Mouse (Mus musculus): Measurements from ENCODE around the gene Sarnp. TPM values are rescaled to one million over a fixed set of nuclear protein-coding genes. Genes with fewer than 3 reads are reported as not detected.
"Not testable (repeated sequence)": the region's sequence is repeated elsewhere in the genome, so short reads cannot be mapped to it uniquely, and the experiment has no call there.

The Sarnp gene
- total RNA-seq, 2 experiments from 2014 or later: 39.5 to 39.6 TPM

DNA sequence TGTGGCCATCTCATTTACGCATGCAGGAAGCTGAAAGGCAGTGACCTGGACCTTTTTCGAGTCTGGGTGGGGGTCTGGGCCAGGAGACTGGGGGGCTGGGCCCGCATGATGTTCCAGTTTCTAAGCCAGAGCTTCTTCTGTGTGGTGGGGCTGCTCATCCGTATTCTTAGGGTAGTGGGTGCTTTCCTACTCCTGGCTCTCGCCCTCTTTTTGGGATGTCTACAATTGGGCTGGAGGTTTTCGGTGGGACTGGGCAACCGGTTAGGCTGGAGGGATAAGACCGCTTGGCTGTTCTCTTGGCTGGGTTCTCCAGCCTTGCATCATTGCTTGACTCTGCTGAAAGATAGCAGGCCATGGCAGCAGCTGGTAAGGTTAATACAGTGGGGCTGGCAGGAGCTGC is 10.1 kb upstream of the Sarnp start:
- DNase-seq (ENCODE audit: low spot score in 2 of 2): no peak

- no peak for DNase-seq (ENCODE audit: low spot score in 2 of 2)
Measured at GRCm38 (mm10) chr10:128820217-128820616, 3.1 kb downstream of the Sarnp start.

GRCm38 (mm10) chr10:128821358-128822056 is 4.4 kb downstream of the Sarnp start, which contains the start of gene Ormdl2:
TSS of gene Ormdl2 (minus strand) at chr10:128821645.
- peak; percentile 99 for DNase-seq (ENCODE audit: low spot score in 2 of 2)

DNA sequence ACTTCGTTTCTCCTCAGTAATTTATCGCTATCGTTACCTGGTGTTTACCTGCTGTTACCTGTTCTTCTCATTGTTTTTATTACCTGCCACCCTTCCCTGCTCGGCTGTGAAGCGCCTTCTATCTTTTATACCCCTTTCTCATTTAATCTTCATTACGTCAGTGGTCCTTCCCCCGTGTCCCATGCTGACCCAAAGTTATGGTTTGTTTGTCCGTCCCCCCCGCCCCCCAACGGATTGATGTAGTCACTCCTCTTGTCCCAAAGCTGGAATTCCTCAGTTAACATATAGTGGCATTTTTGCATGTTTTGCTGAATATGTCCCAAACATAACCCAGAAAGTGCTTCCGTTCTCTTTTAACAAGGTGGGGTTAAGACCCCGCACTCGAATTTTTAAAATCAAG is 5.0 kb downstream of the Sarnp start:
- DNase-seq (ENCODE audit: low spot score in 2 of 2): no peak

DNA sequence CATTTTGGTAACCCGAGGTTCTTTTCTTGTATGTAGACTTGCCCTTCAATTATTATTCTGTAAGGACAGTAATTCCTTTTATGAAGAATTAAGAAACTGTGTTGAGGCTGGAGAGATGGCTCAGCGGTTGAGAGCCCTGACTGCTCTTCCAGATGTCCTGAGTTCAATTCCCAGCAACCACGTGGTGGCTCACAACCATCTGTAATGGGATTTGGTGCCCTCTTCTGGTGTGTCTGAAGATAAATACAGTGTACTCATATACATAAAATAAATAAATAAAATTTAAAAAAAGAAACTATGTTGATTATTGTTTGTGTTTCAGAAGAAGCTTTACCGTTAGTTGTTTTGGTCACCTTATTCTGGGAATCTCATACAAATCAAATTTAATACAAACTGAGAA is 6.0 kb downstream of the Sarnp start:
- not testable (repeated sequence) for DNase-seq (ENCODE audit: low spot score in 2 of 2)

DNA sequence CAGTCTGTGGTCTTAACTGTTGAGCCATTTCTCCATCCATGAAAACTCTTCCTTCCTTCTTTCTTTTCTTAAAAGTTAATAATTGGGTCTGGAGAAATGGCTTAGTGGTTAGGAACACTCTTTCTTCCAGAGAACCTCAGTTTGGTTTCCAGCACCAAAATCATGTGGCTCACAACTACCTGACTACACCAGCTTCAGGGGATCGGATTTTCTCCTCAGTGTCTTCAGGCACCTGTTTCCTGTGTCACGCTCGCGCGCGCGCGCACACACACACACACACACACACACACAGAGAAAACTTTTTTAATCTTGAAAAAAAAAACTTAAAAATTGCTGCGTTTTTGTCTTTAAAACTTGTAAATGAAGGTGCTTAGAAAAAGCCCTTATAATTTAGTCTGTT is 6.7 kb downstream of the Sarnp start:
- DNase-seq (ENCODE audit: low spot score in 2 of 2): no peak

DNA sequence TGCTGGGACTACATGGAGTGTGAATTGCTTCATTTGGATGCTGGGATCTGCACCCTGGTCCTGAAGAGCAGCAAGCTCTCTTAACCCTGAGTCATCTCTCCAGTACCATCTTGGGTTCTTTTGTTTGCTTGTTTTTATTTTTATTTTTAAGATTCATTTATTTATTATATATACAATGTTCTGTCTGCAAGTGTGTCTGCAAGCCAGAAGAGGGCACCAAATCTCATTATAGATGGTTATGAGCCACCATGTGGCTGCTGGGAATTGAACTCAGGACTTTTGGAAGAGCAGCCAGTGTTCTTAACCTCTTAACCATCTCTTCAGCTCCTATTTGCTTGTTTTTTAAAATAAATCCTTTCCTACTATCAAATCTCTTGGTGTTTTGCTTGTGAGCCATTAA is 20.3 kb downstream of the Sarnp start:
- DNase-seq (ENCODE audit: low spot score in 2 of 2): no peak

GRCm38 (mm10) chr10:128839434-128839833 is 22.3 kb downstream of the Sarnp start:
- no peak for DNase-seq (ENCODE audit: low spot score in 2 of 2)

DNA sequence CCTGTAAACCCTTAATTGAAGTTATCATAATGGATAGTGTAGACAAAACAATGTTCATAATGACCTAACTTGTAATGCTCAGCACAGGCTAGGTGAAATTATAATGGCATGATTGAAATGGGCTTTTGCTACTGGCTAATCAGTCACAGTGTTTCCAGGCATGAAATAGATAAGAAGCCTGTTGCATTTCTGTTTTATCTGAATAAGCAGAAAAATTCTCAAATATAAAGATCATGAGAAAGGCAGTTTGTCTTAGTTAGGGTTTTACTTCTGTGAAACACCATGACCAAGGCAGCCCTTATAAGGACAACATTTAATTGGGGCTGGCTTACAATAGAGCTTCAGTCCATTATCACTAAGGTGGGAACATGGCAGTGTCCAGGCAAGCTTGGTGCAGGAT is 23.5 kb downstream of the Sarnp start:
- DNase-seq (ENCODE audit: low spot score in 2 of 2): no peak

DNA sequence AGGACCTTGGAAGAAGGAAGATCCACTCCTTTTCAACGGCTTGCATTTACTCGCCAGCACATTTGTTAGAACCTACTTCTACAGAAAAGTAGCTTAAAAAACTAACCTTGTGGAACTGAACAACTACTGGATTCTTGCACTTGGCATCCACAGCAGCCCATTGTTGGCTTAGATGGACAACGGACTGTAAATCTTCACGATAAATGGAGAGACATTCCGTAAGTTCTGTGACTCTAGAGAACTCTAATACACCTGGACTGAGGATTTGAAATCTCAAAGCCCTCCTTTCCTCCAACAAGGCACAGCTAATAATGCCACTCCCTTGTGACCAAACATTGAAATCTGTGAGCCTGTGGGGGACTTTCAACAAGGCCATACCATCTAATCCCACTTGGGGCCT is 26.1 kb downstream of the Sarnp start:
- no peak for DNase-seq (ENCODE audit: low spot score in 2 of 2)

DNA sequence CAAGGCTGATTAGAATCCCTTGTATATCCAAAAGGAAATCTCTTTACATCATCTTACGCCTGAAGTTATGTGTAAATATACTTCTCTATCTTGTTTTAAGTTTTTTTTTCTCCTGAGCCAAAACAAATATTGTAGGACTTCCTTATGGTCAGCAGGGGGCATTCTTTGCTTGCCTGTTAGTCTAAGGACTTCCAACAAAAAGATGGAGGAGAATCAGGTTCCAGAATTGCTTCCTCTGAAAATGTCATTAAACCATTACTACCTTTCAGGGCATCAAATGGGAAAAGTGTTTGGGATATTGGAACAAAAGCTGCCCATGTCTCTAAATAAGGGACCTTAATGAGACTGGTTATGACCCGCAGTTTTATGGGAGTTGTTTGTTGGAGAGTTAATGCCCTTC is 28.4 kb downstream of the Sarnp start:
- DNase-seq (ENCODE audit: low spot score in 2 of 2): no peak

- DNase-seq (ENCODE audit: low spot score in 2 of 2): no peak
Measured at GRCm38 (mm10) chr10:128846664-128847063, 29.5 kb downstream of the Sarnp start.

- no peak for DNase-seq (ENCODE audit: low spot score in 2 of 2)
Measured at GRCm38 (mm10) chr10:128848426-128848825, 31.3 kb downstream of the Sarnp start.

GRCm38 (mm10) chr10:128850339-128850738 is 33.2 kb downstream of the Sarnp start:
- no peak for DNase-seq (ENCODE audit: low spot score in 2 of 2)

GRCm38 (mm10) chr10:128861176-128861575 is 44.0 kb downstream of the Sarnp start:
- no peak for DNase-seq (ENCODE audit: low spot score in 2 of 2)

- no peak for DNase-seq (ENCODE audit: low spot score in 2 of 2)
Measured at GRCm38 (mm10) chr10:128866042-128866441, 48.9 kb downstream of the Sarnp start.

DNA sequence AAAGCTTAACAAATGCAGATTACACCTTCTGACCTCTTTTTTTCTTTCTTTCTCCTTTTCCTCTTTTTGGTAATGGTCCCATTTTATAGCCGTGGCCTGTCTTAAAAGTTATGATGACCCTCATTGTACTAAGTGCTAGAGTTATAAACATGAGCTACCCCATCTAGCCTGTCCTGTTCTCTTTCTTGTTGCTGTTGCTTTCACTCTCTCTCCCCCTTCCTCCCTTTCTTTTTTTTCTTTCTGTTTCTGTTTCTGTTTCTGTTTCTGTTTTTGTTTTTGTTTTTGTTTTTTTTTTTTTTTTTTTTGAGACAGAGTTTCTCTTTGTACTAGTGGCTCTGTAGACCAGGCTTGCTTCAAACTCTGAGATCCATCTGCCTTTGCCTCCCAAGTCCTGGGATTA is 49.4 kb downstream of the Sarnp start:
- DNase-seq (ENCODE audit: low spot score in 2 of 2): no peak

- DNase-seq (ENCODE audit: low spot score in 2 of 2): no peak
Measured at GRCm38 (mm10) chr10:128870341-128870740, 53.2 kb downstream of the Sarnp start.

DNA sequence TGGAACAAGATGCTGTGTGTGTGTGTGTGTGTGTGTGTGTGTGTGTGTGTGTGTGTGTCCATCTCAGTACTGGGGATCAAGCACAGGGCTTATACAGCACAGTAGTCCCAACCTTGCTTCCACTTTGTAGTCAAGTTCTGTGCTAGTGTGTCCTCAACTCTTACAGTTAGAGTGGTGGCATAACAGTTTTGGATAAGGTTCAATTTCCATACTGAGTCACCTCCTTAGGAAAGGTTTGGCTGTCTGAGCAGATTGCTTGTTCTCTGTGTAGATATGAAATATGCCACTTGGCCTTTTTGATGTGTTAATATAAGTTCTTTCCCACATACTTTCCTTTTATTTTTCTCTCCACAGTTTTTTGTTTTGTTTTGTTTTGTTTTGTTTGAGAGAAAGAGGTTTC is 61.2 kb downstream of the Sarnp start:
- no peak for DNase-seq (ENCODE audit: low spot score in 2 of 2)

- DNase-seq (ENCODE audit: low spot score in 2 of 2): no peak
Measured at GRCm38 (mm10) chr10:128878811-128879210, 61.7 kb downstream of the Sarnp start.

DNA sequence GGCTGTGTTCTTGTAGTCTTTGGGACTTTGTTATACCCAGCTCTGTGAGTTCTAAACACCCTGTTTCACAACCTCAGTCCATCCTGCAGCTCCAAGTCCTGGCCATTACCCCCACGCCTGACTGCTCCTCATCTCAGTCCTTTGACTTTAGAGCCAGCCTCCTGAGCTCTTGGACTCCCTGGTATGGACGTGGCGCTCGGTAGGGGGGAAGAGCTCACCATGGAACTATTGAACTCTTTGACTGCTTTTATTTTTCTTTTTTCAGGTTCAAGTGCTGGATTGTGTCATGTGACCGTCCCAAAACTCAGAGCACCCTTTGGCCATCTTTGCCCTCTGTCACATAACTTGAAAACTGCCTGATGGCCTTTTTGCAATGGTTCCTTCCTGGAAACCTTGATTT is 64.9 kb downstream of the Sarnp start:
- DNase-seq (ENCODE audit: low spot score in 2 of 2): no peak

DNA sequence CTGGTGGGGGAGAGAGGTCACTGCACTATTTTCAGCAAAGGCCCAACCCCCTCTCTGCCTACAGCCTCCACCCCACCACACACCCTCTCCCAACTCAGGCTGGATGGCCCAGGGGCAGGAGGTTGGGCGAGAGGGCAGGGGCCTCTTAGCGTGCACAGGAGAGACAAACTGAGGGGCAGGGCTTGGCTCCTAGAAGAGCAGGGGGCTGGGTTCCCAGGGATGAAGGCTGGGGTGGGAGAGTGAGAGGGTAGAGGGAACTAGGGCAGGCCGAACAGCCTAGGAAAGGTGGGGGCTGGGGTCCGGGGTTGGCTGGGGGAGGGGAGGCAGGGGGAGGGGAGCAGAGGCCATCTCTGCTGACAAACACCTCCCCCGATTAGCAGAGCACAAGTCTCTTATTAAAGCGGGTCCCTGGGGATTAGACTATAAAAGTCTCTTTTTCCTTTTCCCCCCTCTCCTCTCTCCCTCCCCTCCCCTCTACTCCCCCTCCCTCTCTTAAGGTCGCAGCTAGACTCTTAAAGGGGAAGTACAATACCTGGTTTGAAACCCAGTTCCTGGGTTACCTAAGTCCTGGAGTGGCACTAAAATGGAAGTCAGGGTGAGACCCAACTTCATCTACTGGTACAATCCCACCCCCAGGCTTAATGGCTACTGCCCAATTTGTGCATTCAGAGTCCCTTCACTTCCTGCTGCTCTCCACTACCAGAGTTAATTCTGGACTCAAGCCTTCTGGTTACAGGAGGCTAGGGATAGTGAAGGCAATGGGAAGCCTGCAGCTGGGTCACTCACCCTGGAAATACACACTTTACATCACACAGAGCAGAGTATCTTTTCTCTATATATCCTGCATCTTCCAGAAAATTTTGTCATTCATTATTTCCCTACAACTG is 72.1 kb downstream of the Sarnp start:
- DNase-seq (ENCODE audit: low spot score in 2 of 2): no peak

DNA sequence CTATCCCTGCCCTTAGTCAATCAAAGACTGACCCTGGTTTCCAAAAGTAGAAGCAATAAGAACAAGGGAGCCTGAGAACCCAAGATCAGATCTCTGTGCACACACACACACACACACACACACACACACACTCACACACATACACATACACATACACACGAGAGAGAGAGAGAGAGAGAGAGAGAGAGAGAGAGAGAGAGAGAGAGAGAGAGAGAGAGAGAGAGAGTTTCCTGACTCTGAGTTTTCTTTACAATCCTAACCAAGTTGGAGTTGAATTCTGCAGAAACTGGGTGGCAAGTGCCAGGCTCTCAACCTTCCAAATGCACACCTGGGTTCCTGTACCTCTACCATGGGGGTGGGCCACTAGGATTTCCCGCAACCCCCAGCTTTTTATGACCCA is 72.7 kb downstream of the Sarnp start:
- no peak for DNase-seq (ENCODE audit: low spot score in 2 of 2)

Data from left cerebral cortex, adult 18-20 months (tissue).